Mouse (Mus musculus): ENCODE measurements around the gene Trappc6a. TPM values are rescaled to one million over a fixed set of nuclear protein-coding genes. Genes with fewer than 3 reads are reported as not detected.
"Not testable (repeated sequence)": the region's sequence is repeated elsewhere in the genome, so short reads cannot be mapped to it uniquely, and the experiment has no call there.

The Trappc6a gene
- polyA plus RNA-seq, 1 experiment from 2014 or later, result 94.2 TPM

DNA sequence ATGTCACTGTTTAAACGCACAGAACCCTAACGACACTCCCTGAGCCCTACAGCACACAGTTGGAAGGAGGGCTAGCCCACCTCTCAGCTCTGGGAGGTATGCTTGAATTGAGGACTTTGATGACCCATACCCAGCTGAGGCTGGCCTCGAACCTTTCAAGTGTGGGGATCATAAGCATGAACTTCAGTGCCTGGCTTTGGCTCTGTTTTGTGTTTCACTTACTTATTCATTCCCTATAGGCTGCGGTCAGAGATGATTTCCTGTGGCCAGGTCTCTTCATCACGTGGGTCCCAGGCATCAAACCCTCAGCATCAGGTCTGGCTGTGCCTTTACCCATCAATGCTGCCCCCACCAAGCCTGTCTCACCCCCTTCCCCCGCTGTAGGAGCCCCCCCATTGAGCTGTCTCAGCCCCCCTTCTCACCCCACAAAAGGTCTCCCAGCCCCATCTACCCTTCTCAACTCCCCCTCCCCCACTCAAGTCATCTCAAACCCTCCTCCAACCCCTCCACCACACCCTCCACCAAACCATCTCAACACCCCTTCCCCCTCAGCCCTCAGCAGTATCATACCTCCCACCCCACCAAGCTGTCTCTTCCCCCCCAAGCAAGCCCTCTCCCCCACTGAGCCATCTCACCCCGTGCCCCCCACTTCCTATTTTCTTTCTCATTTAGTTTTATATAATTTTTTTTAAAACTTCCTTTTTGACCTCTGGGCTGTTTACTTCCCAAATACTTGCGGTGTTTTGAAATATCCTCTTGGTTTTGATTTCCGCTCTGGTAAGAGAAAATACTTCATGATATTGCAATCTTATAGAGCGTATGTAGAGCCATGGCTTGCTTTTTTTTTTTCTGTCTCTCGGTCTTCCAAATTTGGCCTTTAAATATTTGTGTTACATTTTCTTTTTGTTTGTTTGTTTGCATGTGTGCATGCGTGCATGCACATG is 7.5 kb upstream of the Trappc6a start:
- Histone ChIP-seq H3K4me1 (ENCODE audit: insufficient read depth, low read length) (peaks cover 2% of the 10 kb centered on the region; the same call in 1 of the 2 replicates), H3K27ac (ENCODE audit: low read length) (no peak overlapping the region), H3K36me3 (ENCODE audit: insufficient read depth, low read length) (no peaks in the 10 kb centered on the region), H3K9me3 (ENCODE audit: low read length) (no peaks in the 10 kb centered on the region), H3K4me2 (replicated peaks; ENCODE audit: low read depth, low read length) (no peak overlapping the region), H3K4me3 (ENCODE audit: low read length) (no peak overlapping the region), H3K27me3 (ENCODE audit: insufficient read depth, low read length) (no peaks in the 10 kb centered on the region), H3K9ac (replicated peaks; ENCODE audit: low read length) (no peak overlapping the region)
- ATAC-seq (ENCODE audit: low FRiP score, low TSS enrichment), result no peak
- 69% methylated on average over 12 of the region's 12 CpGs for WGBS

DNA sequence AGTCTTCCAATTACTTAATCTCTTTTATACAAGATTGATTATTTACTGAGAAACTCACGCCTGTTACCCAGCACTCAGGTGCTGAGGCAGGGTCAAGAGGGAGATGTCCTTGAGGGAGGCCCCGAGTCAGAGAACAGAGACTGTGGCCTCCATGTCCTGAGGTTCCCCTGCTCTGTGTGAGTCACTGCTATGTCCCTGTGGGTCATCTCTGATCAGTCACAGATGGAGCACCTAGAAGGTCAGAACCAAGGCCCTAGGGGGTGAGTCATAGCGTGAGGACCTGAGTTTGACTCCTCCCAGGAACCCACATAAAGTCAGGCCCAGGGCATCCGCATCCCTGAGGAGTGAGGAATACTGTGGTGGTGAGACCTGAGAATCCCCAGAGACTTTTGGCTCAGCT is 6.5 kb upstream of the Trappc6a start:
- no peak overlapping the region for H3K9ac ChIP-seq (replicated peaks; ENCODE audit: low read length)
- no peaks in the 10 kb centered on the region for H3K27me3 ChIP-seq (ENCODE audit: insufficient read depth, low read length)
- WGBS, result 66% methylated on average over 4 of the region's 4 CpGs
- H3K27ac ChIP-seq (ENCODE audit: low read length), result no peak overlapping the region
- no peak overlapping the region for H3K4me2 ChIP-seq (replicated peaks; ENCODE audit: low read depth, low read length)
- H3K4me1 ChIP-seq (ENCODE audit: insufficient read depth, low read length), result peaks cover 4% of the 10 kb centered on the region; the same call in 1 of the 2 replicates
- H3K36me3 ChIP-seq (ENCODE audit: insufficient read depth, low read length), result no peaks in the 10 kb centered on the region
- H3K4me3 ChIP-seq (ENCODE audit: low read length), result no peak overlapping the region
- no peak for ATAC-seq (ENCODE audit: low FRiP score, low TSS enrichment)
- no peaks in the 10 kb centered on the region for H3K9me3 ChIP-seq (ENCODE audit: low read length)

DNA sequence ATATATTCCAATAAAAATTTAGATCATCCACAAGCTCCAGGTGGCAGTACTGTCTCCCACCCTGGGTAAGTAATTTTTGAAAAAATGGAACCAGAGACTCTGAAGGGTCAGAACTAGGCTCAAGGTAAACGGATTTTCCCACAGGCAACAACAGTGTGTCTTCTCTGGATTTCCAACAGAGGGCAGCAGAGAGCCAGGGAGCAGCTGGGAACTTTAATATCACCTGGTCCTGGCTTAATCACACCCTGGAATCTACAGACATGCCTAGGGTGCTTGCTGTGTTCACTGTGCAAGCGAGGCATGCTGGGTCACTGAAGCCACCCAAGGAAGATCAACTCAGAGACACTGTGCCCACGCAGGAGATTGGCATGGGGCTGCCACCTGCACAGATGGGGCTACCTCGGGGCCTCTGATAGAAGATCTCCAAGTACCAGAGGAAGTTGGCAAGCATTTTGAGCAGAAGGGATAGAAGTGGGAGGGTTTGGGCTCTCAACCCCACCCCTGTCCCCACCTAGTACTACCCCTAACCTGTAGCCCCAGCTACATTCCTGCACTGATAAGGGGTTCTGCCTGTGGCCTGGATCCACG is 4.6 kb upstream of the Trappc6a start:
- Histone ChIP-seq H3K36me3 (ENCODE audit: insufficient read depth, low read length) (no peaks in the 10 kb centered on the region), H3K4me3 (ENCODE audit: low read length) (no peak overlapping the region), H3K27ac (ENCODE audit: low read length) (no peak overlapping the region), H3K9me3 (ENCODE audit: low read length) (no peaks in the 10 kb centered on the region), H3K4me2 (replicated peaks; ENCODE audit: low read depth, low read length) (no peak overlapping the region), H3K9ac (replicated peaks; ENCODE audit: low read length) (no peak overlapping the region), H3K4me1 (ENCODE audit: insufficient read depth, low read length) (peaks cover 15% of the 10 kb centered on the region), H3K27me3 (ENCODE audit: insufficient read depth, low read length) (no peaks in the 10 kb centered on the region)
- ATAC-seq (ENCODE audit: low FRiP score, low TSS enrichment), result no peak
- WGBS, result 31% methylated on average over 5 of the region's 5 CpGs

DNA sequence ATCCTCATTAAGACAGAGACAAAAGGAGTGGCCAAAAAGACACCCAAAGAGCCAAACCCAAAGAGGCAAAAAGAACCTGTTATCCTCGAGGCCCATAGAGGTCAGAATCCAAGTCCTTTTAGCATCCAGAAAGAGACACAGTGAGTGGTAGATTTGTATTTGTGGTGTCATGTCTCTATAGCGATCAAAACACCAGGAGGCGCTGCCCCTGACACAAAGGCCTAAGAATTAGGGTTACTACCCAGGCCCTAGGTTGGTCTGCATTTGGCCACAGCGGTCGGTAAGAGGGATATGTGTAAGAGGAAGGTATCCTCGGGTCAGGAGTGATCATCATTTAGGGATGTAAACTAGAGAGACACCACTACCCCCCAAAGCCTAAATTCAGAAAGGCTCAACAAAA is 1.9 kb upstream of the Trappc6a start:
- no peaks in the 10 kb centered on the region for H3K9me3 ChIP-seq (ENCODE audit: low read length)
- WGBS, result 35% methylated on average over 6 of the region's 6 CpGs
- H3K9ac ChIP-seq (replicated peaks; ENCODE audit: low read length), result no peak overlapping the region
- peaks cover 23% of the 10 kb centered on the region for H3K4me1 ChIP-seq (ENCODE audit: insufficient read depth, low read length)
- H3K36me3 ChIP-seq (ENCODE audit: insufficient read depth, low read length), result no peaks in the 10 kb centered on the region
- H3K27ac ChIP-seq (ENCODE audit: low read length), result no peak overlapping the region
- ATAC-seq (ENCODE audit: low FRiP score, low TSS enrichment), result no peak
- no peaks in the 10 kb centered on the region for H3K27me3 ChIP-seq (ENCODE audit: insufficient read depth, low read length)
- 0 out of 2 replicates have a peak overlapping the region, but pooled peaks have one; percentile 84 for H3K4me2 ChIP-seq (replicated peaks; ENCODE audit: low read depth, low read length)
- no peak overlapping the region for H3K4me3 ChIP-seq (ENCODE audit: low read length)

DNA sequence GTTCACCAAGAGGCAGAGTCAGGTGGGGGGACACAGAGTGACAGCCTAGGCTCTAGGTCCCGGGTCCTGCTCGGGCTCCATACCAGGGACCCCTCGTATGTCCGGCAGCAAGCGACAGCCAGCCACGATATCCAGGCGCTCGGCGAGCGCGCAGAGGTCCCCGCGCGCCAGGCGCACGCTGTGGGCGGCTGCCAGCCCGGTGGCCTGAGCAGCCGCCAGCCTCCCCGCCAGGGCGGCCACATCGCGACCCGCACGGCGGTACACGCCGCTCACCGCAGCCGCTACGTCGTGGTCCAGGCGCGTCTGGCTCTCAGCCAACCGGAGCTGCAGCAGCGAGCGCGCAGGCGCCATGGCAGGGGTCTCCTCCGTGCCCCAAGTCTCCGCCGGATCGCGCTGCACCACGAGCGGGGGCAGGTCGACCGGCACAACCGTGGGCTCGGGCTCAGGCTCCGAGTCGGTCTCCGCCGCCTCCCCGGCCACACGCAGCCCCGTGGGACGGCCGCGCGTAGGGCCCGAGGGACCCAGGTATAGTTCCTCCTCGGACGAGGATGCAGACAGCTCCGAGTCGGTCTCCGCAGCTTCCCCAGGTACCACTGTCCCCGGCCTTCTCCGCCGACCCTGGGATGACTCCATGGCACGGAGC is 1.1 kb upstream of the Trappc6a start:
- under 1% methylated on average over 61 of the region's 71 CpGs for WGBS
- Histone ChIP-seq H3K4me2 (replicated peaks; ENCODE audit: low read depth, low read length) (peak overlapping the region; percentile 84), H3K9ac (replicated peaks; ENCODE audit: low read length) (peak overlapping the region; percentile 86), H3K27ac (ENCODE audit: low read length) (no peak overlapping the region), H3K4me3 (ENCODE audit: low read length) (peak overlapping the region; percentile 74), H3K4me1 (ENCODE audit: insufficient read depth, low read length) (peaks cover 23% of the 10 kb centered on the region), H3K9me3 (ENCODE audit: low read length) (no peaks in the 10 kb centered on the region), H3K36me3 (ENCODE audit: insufficient read depth, low read length) (no peaks in the 10 kb centered on the region), H3K27me3 (ENCODE audit: insufficient read depth, low read length) (no peaks in the 10 kb centered on the region)
- 0 out of 2 replicates have a peak, but pooled peaks have one; percentile 18 for ATAC-seq (ENCODE audit: low FRiP score, low TSS enrichment)

DNA sequence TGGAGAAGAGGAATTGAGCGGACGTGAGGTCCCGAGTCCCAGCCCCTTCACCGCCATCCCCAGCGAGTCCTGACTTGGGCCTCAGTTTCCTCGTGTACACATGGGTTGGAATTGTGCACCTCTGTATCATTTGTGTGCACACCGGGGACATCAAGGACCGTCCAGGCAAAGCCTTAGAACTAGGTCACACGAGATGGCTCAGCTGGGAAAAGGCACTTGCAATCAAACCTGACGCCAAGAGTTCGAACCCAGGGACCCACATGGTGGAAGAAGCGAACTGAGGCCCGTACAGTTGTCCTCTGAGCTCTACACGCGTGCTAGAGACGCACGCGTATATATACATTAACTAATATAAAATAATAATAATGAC is 598 bp upstream of the Trappc6a start:
- Histone ChIP-seq H3K9ac (replicated peaks; ENCODE audit: low read length) (peak overlapping the region; percentile 86), H3K4me3 (ENCODE audit: low read length) (peak overlapping the region; percentile 74), H3K27me3 (ENCODE audit: insufficient read depth, low read length) (no peaks in the 10 kb centered on the region), H3K4me1 (ENCODE audit: insufficient read depth, low read length) (peaks cover 23% of the 10 kb centered on the region), H3K4me2 (replicated peaks; ENCODE audit: low read depth, low read length) (peak overlapping the region; percentile 84), H3K36me3 (ENCODE audit: insufficient read depth, low read length) (no peaks in the 10 kb centered on the region), H3K27ac (ENCODE audit: low read length) (no peak overlapping the region), H3K9me3 (ENCODE audit: low read length) (no peaks in the 10 kb centered on the region)
- ATAC-seq (ENCODE audit: low FRiP score, low TSS enrichment), result no peak
- 3% methylated on average over 18 of the region's 18 CpGs for WGBS

DNA sequence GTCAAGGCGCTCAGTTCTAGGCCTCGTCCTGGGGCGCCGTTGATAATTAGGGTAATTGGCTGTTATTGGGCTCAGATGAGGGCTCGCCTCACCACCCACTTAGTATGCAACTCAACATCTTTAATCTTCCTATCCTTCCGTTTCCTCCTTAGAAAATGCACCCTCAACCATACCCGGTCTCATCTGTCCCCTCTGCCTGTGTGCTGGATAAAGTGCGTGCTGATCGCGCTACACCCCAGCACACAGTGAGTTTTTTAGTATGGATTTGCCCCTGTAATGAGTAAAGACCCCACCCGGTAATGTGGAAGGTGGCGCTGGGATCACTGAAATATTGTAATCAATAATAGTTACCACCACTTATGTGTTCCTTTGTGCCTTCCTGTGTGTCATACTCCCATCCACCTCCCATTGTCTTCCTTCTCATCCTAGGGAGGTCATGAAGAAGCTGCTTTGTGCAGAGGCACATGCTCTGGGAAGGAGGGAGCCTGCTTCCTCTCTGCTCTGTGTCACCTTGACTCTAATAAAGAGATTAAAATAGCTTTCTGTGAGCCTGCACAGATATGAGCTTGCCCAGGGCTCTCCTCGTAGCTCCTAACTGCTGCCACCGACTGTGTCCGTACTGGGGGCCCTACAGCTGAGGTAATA is 851 bp downstream of the Trappc6a start:
- WGBS, result 7% methylated on average over 15 of the region's 15 CpGs
- no peaks in the 10 kb centered on the region for H3K9me3 ChIP-seq (ENCODE audit: low read length)
- peaks cover 21% of the 10 kb centered on the region for H3K4me1 ChIP-seq (ENCODE audit: insufficient read depth, low read length)
- H3K4me3 ChIP-seq (ENCODE audit: low read length), result peak overlapping the region; percentile 74
- H3K9ac ChIP-seq (replicated peaks; ENCODE audit: low read length), result peak overlapping the region; percentile 86
- H3K36me3 ChIP-seq (ENCODE audit: insufficient read depth, low read length), result no peaks in the 10 kb centered on the region
- peak overlapping the region; percentile 56 for H3K27ac ChIP-seq (ENCODE audit: low read length)
- no peak for ATAC-seq (ENCODE audit: low FRiP score, low TSS enrichment)
- peak overlapping the region; percentile 84 for H3K4me2 ChIP-seq (replicated peaks; ENCODE audit: low read depth, low read length)
- H3K27me3 ChIP-seq (ENCODE audit: insufficient read depth, low read length), result no peaks in the 10 kb centered on the region

DNA sequence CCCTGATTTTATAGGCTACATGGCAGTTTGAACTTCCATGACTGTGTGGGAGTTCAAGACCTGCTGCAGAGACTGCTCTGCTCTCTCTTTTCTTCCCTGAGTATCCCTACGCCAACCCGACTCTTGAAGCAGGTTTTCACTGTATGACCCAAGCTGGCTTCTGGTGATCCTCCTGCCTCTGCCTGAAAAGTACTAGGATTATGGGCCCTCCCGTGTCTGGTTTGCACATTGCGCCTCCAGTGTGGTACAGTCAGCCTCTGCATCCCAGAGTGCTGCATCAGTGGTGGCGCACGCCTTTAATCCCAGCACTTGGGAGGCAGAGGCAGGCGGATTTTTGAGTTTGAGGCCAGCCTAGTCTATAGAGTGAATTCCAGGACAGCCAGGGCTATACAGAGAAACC is 1.6 kb downstream of the Trappc6a start:
- Histone ChIP-seq H3K4me2 (replicated peaks; ENCODE audit: low read depth, low read length) (no peak overlapping the region), H3K9ac (replicated peaks; ENCODE audit: low read length) (peak overlapping the region; percentile 86; the same call in 1 of the 2 replicates), H3K4me1 (ENCODE audit: insufficient read depth, low read length) (peaks cover 21% of the 10 kb centered on the region), H3K27ac (ENCODE audit: low read length) (no peak overlapping the region), H3K4me3 (ENCODE audit: low read length) (peak overlapping the region; percentile 74; the same call in 1 of the 2 replicates), H3K27me3 (ENCODE audit: insufficient read depth, low read length) (no peaks in the 10 kb centered on the region), H3K9me3 (ENCODE audit: low read length) (no peaks in the 10 kb centered on the region), H3K36me3 (ENCODE audit: insufficient read depth, low read length) (no peaks in the 10 kb centered on the region)
- no peak for ATAC-seq (ENCODE audit: low FRiP score, low TSS enrichment)
- 88% methylated on average over 7 of the region's 7 CpGs for WGBS

DNA sequence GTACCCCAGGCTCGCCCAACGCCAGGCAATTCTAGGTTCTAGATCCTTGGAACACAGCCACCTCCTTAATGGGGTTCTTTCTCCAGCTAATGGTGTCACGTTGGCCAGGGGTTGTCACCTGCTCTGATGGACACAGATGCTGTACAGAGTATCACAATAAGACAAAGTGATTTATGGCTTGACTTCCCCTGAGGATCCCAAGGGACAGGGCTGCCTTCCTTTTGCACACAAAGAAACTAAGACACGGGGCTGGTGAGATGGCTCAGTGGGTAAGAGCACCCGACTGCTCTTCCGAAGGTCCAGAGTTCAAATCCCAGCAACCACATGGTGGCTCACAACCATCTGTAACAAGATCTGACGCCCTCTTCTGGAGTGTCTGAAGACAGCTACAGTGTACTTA is 3.7 kb downstream of the Trappc6a start:
- not testable (repeated sequence) for H3K27me3 ChIP-seq (ENCODE audit: insufficient read depth, low read length); ATAC-seq (ENCODE audit: low FRiP score, low TSS enrichment); H3K27ac ChIP-seq (ENCODE audit: low read length); H3K9ac ChIP-seq (replicated peaks; ENCODE audit: low read length); H3K9me3 ChIP-seq (ENCODE audit: low read length); H3K36me3 ChIP-seq (ENCODE audit: insufficient read depth, low read length); H3K4me3 ChIP-seq (ENCODE audit: low read length); H3K4me2 ChIP-seq (replicated peaks; ENCODE audit: low read depth, low read length)
- peaks cover 16% of the 10 kb centered on the region for H3K4me1 ChIP-seq (ENCODE audit: insufficient read depth, low read length)
- 70% methylated on average over 6 of the region's 7 CpGs for WGBS

All from kidney, embryonic 16.5 days (tissue).